Mouse (Mus musculus): Measurements from ENCODE around the gene Nom1. TPM values are rescaled to one million over a fixed set of nuclear protein-coding genes. Genes with fewer than 3 reads are reported as not detected.

Nom1 gene
- total and polyA plus RNA-seq, 3 experiments: 4.5 to 16.1 (median 13.4) TPM

DNA sequence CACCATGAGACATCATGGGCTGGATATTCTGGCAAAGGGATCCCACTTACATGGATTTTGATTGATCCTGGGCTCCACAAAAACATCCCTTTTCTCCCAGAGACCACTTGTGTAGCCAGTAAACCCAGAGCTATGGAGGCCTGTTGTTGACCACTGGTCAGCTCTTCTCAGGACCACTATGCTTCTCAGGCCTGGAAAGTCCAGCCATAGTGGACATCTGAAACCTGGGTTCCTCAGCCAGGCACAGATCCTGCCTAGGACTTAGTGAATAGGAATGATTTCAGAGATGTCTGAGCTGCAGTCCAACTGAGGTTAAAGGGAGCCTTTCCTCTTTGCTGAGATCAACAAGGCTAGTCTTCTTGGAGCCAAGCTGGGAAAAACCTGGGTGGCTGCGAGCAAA is 41.6 kb downstream of the Nom1 start:
- no peaks in the 10 kb centered on the region for H3K79me2 ChIP-seq (replicated peaks; ENCODE audit: control insufficient read depth, insufficient read depth, low read length)
- no peaks in the 10 kb centered on the region for H3K36me3 ChIP-seq (ENCODE audit: control insufficient read depth, insufficient read depth, low read length)
- H3K4me1 ChIP-seq (ENCODE audit: control insufficient read depth, insufficient read depth, low read length): no peaks in the 10 kb centered on the region
- TF ChIP-seq CTCF (IDR thresholded peaks at IDR 0.05): no peak
- no peak for TF ChIP-seq EP300 (IDR thresholded peaks at IDR 0.05; ENCODE audit: insufficient read depth, low read depth, low read length)
- no peak for TF ChIP-seq POLR2A (IDR thresholded peaks at IDR 0.05; ENCODE audit: insufficient read depth, low read depth, low read length)
- no peak overlapping the region for H3K9ac ChIP-seq (ENCODE audit: low read depth, low read length)
- H3K4me3 ChIP-seq: no peak overlapping the region
- 15% methylated on average over 1 of the region's 1 CpGs for WGBS
- DNase-seq: no peak
- H3K27ac ChIP-seq: no peak overlapping the region
- intact Hi-C loops (cut with DNase I): no loop called here
- H3K27me3 ChIP-seq (ENCODE audit: control insufficient read depth, insufficient read depth, low read length): peaks cover 40% of the 10 kb centered on the region

- peaks cover 33% of the 10 kb centered on the region for H3K27me3 ChIP-seq (ENCODE audit: control insufficient read depth, insufficient read depth, low read length)
- intact Hi-C loops (cut with DNase I): no loop called here
Measured at GRCm38 (mm10) chr5:29477474-29478207, 43.2 kb downstream of the Nom1 start.

GRCm38 (mm10) chr5:29478208-29479197 is 44.0 kb downstream of the Nom1 start, which contains the start of gene Mnx1:
Mnx1 (minus strand) TSS chr5:29478470.
- no peaks in the 10 kb centered on the region for H3K4me1 ChIP-seq (ENCODE audit: control insufficient read depth, insufficient read depth, low read length)
- peaks cover 31% of the 10 kb centered on the region for H3K27me3 ChIP-seq (ENCODE audit: control insufficient read depth, insufficient read depth, low read length)
- WGBS: 1% methylated on average over 65 of the region's 65 CpGs
- peak within 1 kb of the TSS; percentile 30; the same call in 1 of the 2 replicates for H3K4me3 ChIP-seq
- intact Hi-C loops (cut with DNase I): no loop called here
- no peaks in the 10 kb centered on the region for H3K36me3 ChIP-seq (ENCODE audit: control insufficient read depth, insufficient read depth, low read length)
- TF ChIP-seq CTCF (IDR thresholded peaks at IDR 0.05): no peak
- no peak for TF ChIP-seq POLR2A (IDR thresholded peaks at IDR 0.05; ENCODE audit: insufficient read depth, low read depth, low read length)
- TF ChIP-seq EP300 (IDR thresholded peaks at IDR 0.05; ENCODE audit: insufficient read depth, low read depth, low read length): no peak
- no peaks in the 10 kb centered on the region for H3K79me2 ChIP-seq (replicated peaks; ENCODE audit: control insufficient read depth, insufficient read depth, low read length)
- peak in 1 of 2 experiments; percentile 18 for DNase-seq
- H3K27ac ChIP-seq: no peak within 1 kb of the TSS
- no peak within 1 kb of the TSS for H3K9ac ChIP-seq (ENCODE audit: low read depth, low read length)

More at GRCm38 (mm10) chr5:29477474-29478207, 43.2 kb downstream of the Nom1 start:
- Histone ChIP-seq H3K4me1 (ENCODE audit: control insufficient read depth, insufficient read depth, low read length) (no peaks in the 10 kb centered on the region), H3K9ac (ENCODE audit: low read depth, low read length) (no peak overlapping the region), H3K79me2 (replicated peaks; ENCODE audit: control insufficient read depth, insufficient read depth, low read length) (no peaks in the 10 kb centered on the region), H3K27ac (no peak overlapping the region), H3K4me3 (peak overlapping the region; percentile 30; the same call in 1 of the 2 replicates), H3K36me3 (ENCODE audit: control insufficient read depth, insufficient read depth, low read length) (no peaks in the 10 kb centered on the region)
- TF ChIP-seq POLR2A (IDR thresholded peaks at IDR 0.05; ENCODE audit: insufficient read depth, low read depth, low read length) (no peak), CTCF (IDR thresholded peaks at IDR 0.05) (no peak), EP300 (IDR thresholded peaks at IDR 0.05; ENCODE audit: insufficient read depth, low read depth, low read length) (no peak)
- no peak for DNase-seq
- WGBS: 1% methylated on average over 73 of the region's 73 CpGs

- Histone ChIP-seq H3K36me3 (ENCODE audit: control insufficient read depth, insufficient read depth, low read length) (no peaks in the 10 kb centered on the region), H3K27me3 (ENCODE audit: control insufficient read depth, insufficient read depth, low read length) (peaks cover 28% of the 10 kb centered on the region), H3K79me2 (replicated peaks; ENCODE audit: control insufficient read depth, insufficient read depth, low read length) (no peaks in the 10 kb centered on the region), H3K4me3 (no peak overlapping the region), H3K27ac (no peak overlapping the region), H3K4me1 (ENCODE audit: control insufficient read depth, insufficient read depth, low read length) (no peaks in the 10 kb centered on the region), H3K9ac (ENCODE audit: low read depth, low read length) (no peak overlapping the region)
- 1% methylated on average over 14 of the region's 14 CpGs for WGBS
- intact Hi-C loops (cut with DNase I): no loop called here
- peak in 1 of 2 experiments; percentile 31 for DNase-seq
- TF ChIP-seq POLR2A (IDR thresholded peaks at IDR 0.05; ENCODE audit: insufficient read depth, low read depth, low read length): no peak
- TF ChIP-seq CTCF (IDR thresholded peaks at IDR 0.05): peak; percentile 48
Measured at GRCm38 (mm10) chr5:29479198-29479593, 44.7 kb downstream of the Nom1 start.

- H3K27ac ChIP-seq: no peak overlapping the region
Measured at GRCm38 (mm10) chr5:29483801-29484200, 49.3 kb downstream of the Nom1 start.

More at GRCm38 (mm10) chr5:29483801-29484200, 49.3 kb downstream of the Nom1 start:
- intact Hi-C loops (cut with DNase I): no loop called here
- Histone ChIP-seq H3K4me1 (ENCODE audit: control insufficient read depth, insufficient read depth, low read length) (no peaks in the 10 kb centered on the region), H3K4me3 (no peak overlapping the region), H3K36me3 (ENCODE audit: control insufficient read depth, insufficient read depth, low read length) (no peaks in the 10 kb centered on the region), H3K27me3 (ENCODE audit: control insufficient read depth, insufficient read depth, low read length) (peaks cover 15% of the 10 kb centered on the region), H3K79me2 (replicated peaks; ENCODE audit: control insufficient read depth, insufficient read depth, low read length) (no peaks in the 10 kb centered on the region), H3K9ac (ENCODE audit: low read depth, low read length) (no peak overlapping the region)
- WGBS: 9% methylated on average over 4 of the region's 4 CpGs
- TF ChIP-seq EP300 (IDR thresholded peaks at IDR 0.05; ENCODE audit: insufficient read depth, low read depth, low read length): no peak
- no peak for TF ChIP-seq POLR2A (IDR thresholded peaks at IDR 0.05; ENCODE audit: insufficient read depth, low read depth, low read length)
- no peak for TF ChIP-seq CTCF (IDR thresholded peaks at IDR 0.05)
- DNase-seq: no peak
